Mouse (Mus musculus) liver, embryonic 14.5 days (tissue): ENCODE results near the gene Tas2r126. TPM values are rescaled to one million over a fixed set of nuclear protein-coding genes. Genes with fewer than 3 reads are reported as not detected.

ENCODE experiments used
- ATAC-seq: fragments of 200-750 bp; cut with Nextera tagmentation; 2 replicates; pipeline ENCODE4 v1.8.0; 2017; ENCODE audit warnings: moderate number of reproducible peaks, mild to moderate bottlenecking, moderate library complexity; ENCODE audit not compliant: insufficient read depth
- DNase-seq, 3 experiments: peaks; one replicate each; pipeline ENCODE4 v3.0.0-alpha.2; 2012 to 2013; ENCODE audit warnings: low read depth in 3 of 3, low spot score in 3 of 3
- H3K27ac ChIP-seq: fragments of 300-500 bp; sonication (generic); 2 replicates; pipeline ENCODE4 v1.5.1; 2014; ENCODE audit warnings: moderate library complexity, mild to moderate bottlenecking, control low read depth, inconsistent platforms
- H3K27me3 ChIP-seq: fragments of 300-500 bp; sonication (generic); 2 replicates; pipeline ENCODE4 v1.6.1; 2014; ENCODE audit warnings: mild to moderate bottlenecking, low read length, moderate library complexity; ENCODE audit not compliant: control insufficient read depth, insufficient read depth
- H3K36me3 ChIP-seq: fragments of 300-500 bp; sonication (generic); replicated peaks from 2 replicates; pipeline ENCODE4 v1.6.1; 2014; ENCODE audit warnings: low read depth; ENCODE audit not compliant: control insufficient read depth, insufficient read depth
- H3K4me1 ChIP-seq, 2 experiments: fragments of 200-500 bp in 1 of 2; fragments of 300-500 bp in 1 of 2; sonication (generic) in 1 of 2; replicated peaks; 2 replicates each; pipeline ENCODE4 v1.6.1; 2012 to 2014; ENCODE audit warnings: antibody characterized with exemption in 1 of 2, inconsistent platforms in 1 of 2, low read length in 1 of 2; ENCODE audit not compliant: control insufficient read depth in 2 of 2, insufficient read depth in 2 of 2
- H3K4me2 ChIP-seq: fragments of 300-500 bp; sonication (generic); 2 replicates; pipeline ENCODE4 v1.6.1; 2014; ENCODE audit warnings: low read depth, mild to moderate bottlenecking, control low read depth, moderate library complexity
- H3K4me3 ChIP-seq, 2 experiments: fragments of 200-500 bp in 1 of 2; fragments of 300-500 bp in 1 of 2; sonication (generic) in 1 of 2; 2 replicates each; pipeline ENCODE4 v1.5.1; 2012 to 2014; ENCODE audit warnings: low read depth in 2 of 2, low read length in 2 of 2, mild to moderate bottlenecking in 2 of 2, control low read depth in 1 of 2, inconsistent platforms in 1 of 2, moderate library complexity in 1 of 2; ENCODE audit not compliant: insufficient read depth in 1 of 2
- H3K9ac ChIP-seq: fragments of 300-500 bp; sonication (generic); replicated peaks from 2 replicates; pipeline ENCODE4 v1.6.1; 2014; ENCODE audit warnings: mild to moderate bottlenecking, control low read depth, moderate library complexity
- H3K9me3 ChIP-seq: fragments of 300-500 bp; sonication (generic); 2 replicates; pipeline ENCODE4 v1.6.1; 2016; ENCODE audit warnings: low read length, mixed read lengths; ENCODE audit not compliant: control insufficient read depth
- CTCF ChIP-seq: IDR thresholded peaks from 2 replicates; pipeline ENCODE4 v1.5.1; 2016; ENCODE audit warnings: antibody characterized with exemption, low read depth, control low read depth
- EP300 ChIP-seq: IDR thresholded peaks from 2 replicates; pipeline ENCODE4 v1.6.1; 2016; ENCODE audit warnings: antibody characterized with exemption, low read depth
- WGBS: fragments of 180-500 bp; shearing (Covaris S2); extraction: QIAGEN DNeasy Blood & Tissue Kit; methylation state at CpG from one replicate; pipeline ENCODE4 v1.1.7; 2014; ENCODE audit not compliant: insufficient replicate concordance; 5-methylcytosine and 5-hydroxymethylcytosine counted together
- polyA plus RNA-seq, 2 experiments: library from polyadenylated mRNA; depleted of rRNA in 1 of 2; stranded (reverse) in 1 of 2; unstranded in 1 of 2; fragments of >200 nt; fragmentation: Nextera tagmentation in 1 of 2; extraction: Ambion mirVana in 1 of 2; gene quantifications; 2 replicates each; pipeline versions ENCODE4 v1.2.1 to v1.2.3; 2012 to 2014

Tas2r126 gene
- polyA plus RNA-seq, 2 experiments, result not detected

- Histone ChIP-seq H3K9ac (no peak overlapping the region), H3K27me3 (no peaks in the 10 kb centered on the region), H3K4me3 (no peak overlapping the region), H3K4me2 (no peak overlapping the region), H3K9me3 (no peaks in the 10 kb centered on the region), H3K27ac (no peak overlapping the region), H3K4me1 (no peaks in the 10 kb centered on the region), H3K36me3 (no peaks in the 10 kb centered on the region)
- ATAC-seq, result no peak
- 41% methylated on average over 3 of the region's 3 CpGs for WGBS
- no peak for TF ChIP-seq EP300
- TF ChIP-seq CTCF, result no peak
- DNase-seq, result no peak
Measured at GRCm38 (mm10) chr6:42398285-42398684, 36.0 kb upstream of the Tas2r126 start.

GRCm38 (mm10) chr6:42398998-42399397 lies 35.3 kb upstream of the Tas2r126 start:
- no peak for ATAC-seq
- H3K27me3 ChIP-seq, result no peaks in the 10 kb centered on the region
- H3K4me2 ChIP-seq, result no peak overlapping the region
- H3K9me3 ChIP-seq, result no peaks in the 10 kb centered on the region
- DNase-seq, result no peak
- H3K9ac ChIP-seq, result no peak overlapping the region
- H3K36me3 ChIP-seq, result no peaks in the 10 kb centered on the region
- no peaks in the 10 kb centered on the region for H3K4me1 ChIP-seq
- no peak for TF ChIP-seq EP300
- no peak for TF ChIP-seq CTCF
- no peak overlapping the region for H3K4me3 ChIP-seq
- 69% methylated on average over 1 of the region's 1 CpGs for WGBS
- H3K27ac ChIP-seq, result no peak overlapping the region

DNA sequence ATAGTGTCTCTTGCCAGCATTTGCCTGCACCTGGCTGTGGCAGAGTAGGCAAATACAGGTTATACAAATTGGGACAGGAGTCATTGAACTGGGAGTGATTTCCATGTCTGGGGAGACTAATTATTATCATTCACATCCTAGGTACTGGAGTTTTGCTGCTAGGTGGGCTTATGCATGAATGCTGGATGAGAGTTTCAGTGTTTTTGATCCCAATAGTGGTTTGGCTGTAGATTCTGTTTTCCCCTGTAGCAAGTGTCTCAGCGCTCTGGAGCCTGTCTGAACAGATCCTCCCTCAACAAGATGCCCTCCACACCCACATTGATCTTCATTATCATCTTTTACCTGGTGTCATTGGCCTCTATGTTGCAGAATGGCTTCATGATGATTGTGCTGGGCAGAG lies 34.4 kb upstream of the Tas2r126 start, which contains the start of gene Tas2r143:
Gene Tas2r143 (plus strand): TSS at position 301 of the 400 bp plus-strand sequence.
- no peak for TF ChIP-seq EP300
- no peak for TF ChIP-seq CTCF
- no peaks in the 10 kb centered on the region for H3K9me3 ChIP-seq
- H3K27me3 ChIP-seq, result no peaks in the 10 kb centered on the region
- no peaks in the 10 kb centered on the region for H3K4me1 ChIP-seq
- DNase-seq (no peak), ATAC-seq (no peak)
- H3K9ac ChIP-seq, result no peak within 1 kb of the TSS
- 80% methylated on average over 1 of the region's 1 CpGs for WGBS
- no peak within 1 kb of the TSS for H3K4me3 ChIP-seq
- H3K36me3 ChIP-seq, result no peaks in the 10 kb centered on the region
- no peak within 1 kb of the TSS for H3K27ac ChIP-seq
- H3K4me2 ChIP-seq, result no peak within 1 kb of the TSS

DNA sequence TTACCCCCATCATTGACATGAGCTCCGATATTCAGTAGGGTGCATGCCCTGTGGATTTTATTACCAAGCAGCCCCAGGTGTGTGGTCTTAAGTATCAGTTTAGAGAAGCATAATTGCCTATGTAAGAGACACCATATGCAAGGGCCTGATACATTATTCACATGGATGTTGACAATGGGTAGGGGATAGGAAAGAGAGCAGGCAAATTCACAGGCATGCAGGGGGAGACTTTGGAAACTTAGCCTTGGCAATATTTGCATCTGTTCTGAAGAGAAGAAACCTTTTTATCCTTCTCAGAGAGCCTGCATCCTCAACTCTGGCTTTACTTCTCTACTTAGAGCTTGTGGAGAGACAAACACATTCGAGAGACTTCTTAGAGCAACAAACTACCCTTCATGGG lies 29.2 kb upstream of the Tas2r126 start, which contains the start of gene Tas2r135:
Gene Tas2r135 (plus strand): TSS at position 301 of the 400 bp plus-strand sequence.
- H3K36me3 ChIP-seq, result no peaks in the 10 kb centered on the region
- H3K4me2 ChIP-seq, result no peak within 1 kb of the TSS
- H3K9ac ChIP-seq, result no peak within 1 kb of the TSS
- TF ChIP-seq EP300, result no peak
- no peak for TF ChIP-seq CTCF
- no peaks in the 10 kb centered on the region for H3K4me1 ChIP-seq
- no peak for DNase-seq
- no peaks in the 10 kb centered on the region for H3K9me3 ChIP-seq
- no peak within 1 kb of the TSS for H3K27ac ChIP-seq
- WGBS, result 65% methylated on average over 2 of the region's 2 CpGs
- H3K4me3 ChIP-seq, result no peak within 1 kb of the TSS
- H3K27me3 ChIP-seq, result no peaks in the 10 kb centered on the region
- ATAC-seq, result no peak

DNA sequence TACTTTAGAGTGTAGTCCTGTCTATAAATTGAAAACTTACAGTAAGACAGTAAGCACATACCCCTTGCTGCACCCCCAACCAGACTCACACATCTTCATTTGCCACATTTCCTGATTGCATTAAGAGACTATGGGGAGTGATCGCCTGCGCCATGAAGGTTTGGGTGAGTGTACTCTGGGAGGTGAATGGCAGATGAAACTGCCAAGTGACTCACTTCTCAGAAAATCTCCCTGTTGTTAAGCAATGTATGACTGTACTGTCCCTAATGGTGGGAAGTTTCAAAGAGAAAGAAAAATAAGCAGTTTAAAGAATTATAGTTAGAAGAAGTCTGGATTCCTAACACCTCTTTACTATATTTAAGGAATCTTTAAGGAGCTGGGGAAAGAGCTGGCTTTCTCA lies 14.9 kb upstream of the Tas2r126 start:
- ATAC-seq (no peak), DNase-seq (no peak)
- Histone ChIP-seq H3K4me2 (no peak overlapping the region), H3K4me3 (no peak overlapping the region), H3K27me3 (no peaks in the 10 kb centered on the region), H3K4me1 (no peaks in the 10 kb centered on the region), H3K9me3 (no peaks in the 10 kb centered on the region), H3K9ac (no peak overlapping the region), H3K36me3 (no peaks in the 10 kb centered on the region), H3K27ac (no peak overlapping the region)
- WGBS, result 64% methylated on average over 2 of the region's 2 CpGs
- TF ChIP-seq CTCF (no peak), EP300 (no peak)
